In the genomic region with DNA sequence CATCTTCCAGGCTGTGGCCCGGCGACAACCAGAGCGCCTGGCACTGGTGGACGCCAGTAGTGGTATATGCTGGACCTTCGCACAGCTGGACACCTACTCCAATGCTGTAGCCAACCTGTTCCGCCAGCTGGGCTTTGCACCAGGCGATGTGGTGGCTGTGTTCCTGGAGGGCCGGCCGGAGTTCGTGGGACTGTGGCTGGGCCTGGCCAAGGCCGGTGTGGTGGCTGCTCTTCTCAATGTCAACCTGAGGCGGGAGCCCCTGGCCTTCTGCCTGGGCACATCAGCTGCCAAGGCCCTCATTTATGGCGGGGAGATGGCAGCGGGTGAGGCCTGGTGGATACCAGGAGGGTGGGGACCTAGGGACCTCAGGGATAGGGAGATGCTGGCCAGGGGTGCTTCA, we compare ENCODE assay signal across 13 mouse cellular contexts. TPM values are rescaled to one million over a fixed set of nuclear protein-coding genes. Genes with fewer than 3 reads are reported as not detected.
DNase-seq lines count a peak whose midpoint lies in the region; ATAC-seq and TF ChIP-seq lines count a peak whose summit lies in the region.
"Had no signal": no experiment of that assay in that cellular context is flagged by ENCODE, and none has a peak within 500 bp of the region (broad histone marks: within the 10 kb centered on the region; RNA-seq: fewer than 3 reads in every experiment).

No protein-coding gene starts in this region.

- no peak for ATAC-seq in intestine, embryonic 15.5 days
- ATAC-seq: forebrain, postnatal 0 days had no signal

- no peaks in the 10 kb centered on the region for H3K27me3 ChIP-seq in intestine, embryonic 15.5 days (replicated peaks)

- DNase-seq in cerebellum, postnatal 14 days, result peak; percentile 48 to 50
- DNase-seq in cerebellum, adult 18-20 months, result no peak
- DNase-seq in layer of hippocampus, adult 2 months (ENCODE audit: low spot score in 2 of 2), result no peak
- no peak for DNase-seq in layer of hippocampus, postnatal 36 days
- peak; percentile 74 for DNase-seq in adrenal gland, postnatal 25 days
- DNase-seq in heart, postnatal 4 days, result peak; percentile 62
- no peak for DNase-seq in lung, postnatal 10 days
- DNase-seq: kidney, postnatal 36 days; lung, adult 2 months had no signal

- H3K4me3 ChIP-seq in layer of hippocampus, adult 2 months, result no peak overlapping the region
- H3K4me3 ChIP-seq in intestine, embryonic 15.5 days (replicated peaks), result no peak overlapping the region
- H3K4me3 ChIP-seq: limb, embryonic 10.5 days had no signal

- TF ChIP-seq CTCF in layer of hippocampus, adult 2 months (conservative IDR thresholded peaks at IDR 0.05), result no peak

- H3K4me1 ChIP-seq in intestine, embryonic 15.5 days (replicated peaks), result peaks cover 3% of the 10 kb centered on the region; the same call in 1 of the 2 replicates

- peak overlapping the region; percentile 59; the same call in 1 of the 2 replicates for H3K27ac ChIP-seq in layer of hippocampus, adult 2 months
- no peak overlapping the region for H3K27ac ChIP-seq in intestine, embryonic 15.5 days
- H3K27ac ChIP-seq: limb, embryonic 10.5 days had no signal

- no peak overlapping the region for H3K9ac ChIP-seq in intestine, embryonic 15.5 days
- H3K9ac ChIP-seq: forebrain, postnatal 0 days had no signal

- H3K4me2 ChIP-seq in intestine, embryonic 15.5 days (replicated peaks), result no peak overlapping the region

- WGBS in intestine, embryonic 15.5 days, result 87% methylated on average over 14 of the region's 14 CpGs

- H3K36me3 ChIP-seq in intestine, embryonic 15.5 days, result no peaks in the 10 kb centered on the region; the same call in 1 of the 2 replicates

- H3K9me3 ChIP-seq in intestine, embryonic 15.5 days, result no peaks in the 10 kb centered on the region
- H3K9me3 ChIP-seq: limb, embryonic 10.5 days had no signal

RNA-seq across cellular contexts. Expression of gene Slc27a1, which starts 10.8 kb away (rescaled TPM):
- 100 to 1,000 TPM; 125 to 126 TPM for total RNA-seq in layer of hippocampus, adult 2 months (2021)
- 100 to 1,000 TPM; 109 to 123 TPM for total RNA-seq in layer of hippocampus, postnatal 36 days (2021)
- total RNA-seq in adrenal gland, postnatal 25 days (2021), result 156 and 167 TPM in 2 replicates
- total RNA-seq in heart, postnatal 4 days (2021), result 10 to 100 TPM; 77.0 to 80.3 TPM
- 23.3 and 25.1 TPM in 2 replicates for polyA plus RNA-seq in intestine, embryonic 15.5 days (2015; fragmentation: Nextera tagmentation; extraction: Ambion mirVana)

RNA-seq across cellular contexts. Expression of gene Pgls, which starts 12.5 kb away (rescaled TPM):
- 10 to 100 TPM; 27.5 to 34.4 TPM for total RNA-seq in layer of hippocampus, adult 2 months (2021)
- total RNA-seq in layer of hippocampus, postnatal 36 days (2021), result 10 to 100 TPM; 31.0 to 35.8 TPM
- total RNA-seq in adrenal gland, postnatal 25 days (2021), result 145 and 153 TPM in 2 replicates
- total RNA-seq in heart, postnatal 4 days (2021), result 10 to 100 TPM; 92.0 to 95.5 TPM
- polyA plus RNA-seq in intestine, embryonic 15.5 days (2015; fragmentation: Nextera tagmentation; extraction: Ambion mirVana), result 241 and 243 TPM in 2 replicates

RNA-seq across cellular contexts. Expression of gene Nxnl1, which starts 13.1 kb away (rescaled TPM):
- not detected for total RNA-seq in layer of hippocampus, adult 2 months (2021)
- not detected for total RNA-seq in layer of hippocampus, postnatal 36 days (2021)
- 1.1 TPM in 2 replicates for total RNA-seq in adrenal gland, postnatal 25 days (2021)
- not detected for total RNA-seq in heart, postnatal 4 days (2021)
- polyA plus RNA-seq in intestine, embryonic 15.5 days (2015; fragmentation: Nextera tagmentation; extraction: Ambion mirVana), result 0.06 TPM in 1 of 2 replicates, not detected in the other
- total RNA-seq: forebrain, postnatal 0 days had no signal
- polyA plus RNA-seq: embryonic facial prominence, embryonic 11.5 days; forebrain, postnatal 0 days; limb, embryonic 10.5 days; lung, adult 2 months had no signal

RNA-seq across cellular contexts. Expression of gene Fam129c, which starts 18.0 kb away (rescaled TPM):
- 1 to 10 TPM; 3.8 TPM for total RNA-seq in layer of hippocampus, adult 2 months (2021)
- 1 to 10 TPM; 3.7 to 4.5 TPM for total RNA-seq in layer of hippocampus, postnatal 36 days (2021)
- total RNA-seq in adrenal gland, postnatal 25 days (2021), result 4.0 TPM in 2 replicates
- 1 to 10 TPM; 1.3 to 2.3 TPM for total RNA-seq in heart, postnatal 4 days (2021)
- polyA plus RNA-seq in intestine, embryonic 15.5 days (2015; fragmentation: Nextera tagmentation; extraction: Ambion mirVana), result 2.9 and 3.6 TPM in 2 replicates

RNA-seq across cellular contexts. Expression of gene Tmem221, which starts 20.8 kb away (rescaled TPM):
- total RNA-seq in layer of hippocampus, adult 2 months (2021), result under 1 TPM; 0.22 to 0.31 TPM
- total RNA-seq in layer of hippocampus, postnatal 36 days (2021), result not detected
- 5.0 and 8.9 TPM in 2 replicates for total RNA-seq in adrenal gland, postnatal 25 days (2021)
- total RNA-seq in heart, postnatal 4 days (2021), result not detected
- polyA plus RNA-seq in intestine, embryonic 15.5 days (2015; fragmentation: Nextera tagmentation; extraction: Ambion mirVana), result 2.1 and 2.8 TPM in 2 replicates
- total RNA-seq: forebrain, postnatal 0 days had no signal

Comparison
In these comparisons a context has a peak if more than half of its experiments do, and no peak if none do; other contexts are left out.
1. DNase-seq: peak in cerebellum, postnatal 14 days (2 of 2), adrenal gland, postnatal 25 days (single experiment) and heart, postnatal 4 days (single experiment); none in cerebellum, adult 18-20 months (0 of 2), layer of hippocampus, adult 2 months (0 of 2), layer of hippocampus, postnatal 36 days (0 of 2) and lung, postnatal 10 days (single experiment).